Mouse (Mus musculus) hindbrain, postnatal 0 days (tissue): ENCODE results near the gene Abcb8. TPM values are rescaled to one million over a fixed set of nuclear protein-coding genes. Genes with fewer than 3 reads are reported as not detected.

Source experiments
- ATAC-seq: fragments of 200-750 bp; cut with Nextera tagmentation; 2 replicates; pipeline ENCODE4 v1.8.0; 2017; ENCODE audit warnings: mild to moderate bottlenecking, moderate TSS enrichment, moderate library complexity
- DNase-seq: peaks from one replicate; pipeline ENCODE4 v3.0.0-alpha.2; 2015; ENCODE audit warnings: low spot score
- H3K27ac ChIP-seq: fragments of 300-500 bp; sonication (generic); 2 replicates; pipeline ENCODE4 v1.5.1; 2014; ENCODE audit warnings: mild to moderate bottlenecking
- H3K27me3 ChIP-seq: fragments of 300-500 bp; sonication (generic); 2 replicates; pipeline ENCODE4 v1.6.1; 2014; ENCODE audit warnings: low read length, mixed read lengths; ENCODE audit not compliant: insufficient read depth
- H3K36me3 ChIP-seq: fragments of 300-500 bp; sonication (generic); 2 replicates; pipeline ENCODE4 v1.6.1; 2014; ENCODE audit warnings: low read length, mixed read lengths; ENCODE audit not compliant: insufficient read depth
- H3K4me1 ChIP-seq: fragments of 300-500 bp; sonication (generic); 2 replicates; pipeline ENCODE4 v1.6.1; 2014; ENCODE audit warnings: antibody characterized with exemption, low read length, mixed read lengths; ENCODE audit not compliant: insufficient read depth
- H3K4me2 ChIP-seq: fragments of 300-500 bp; sonication (generic); 2 replicates; pipeline ENCODE4 v1.6.1; 2014; ENCODE audit warnings: low read depth, mild to moderate bottlenecking, low read length, moderate library complexity, mixed read lengths
- H3K4me3 ChIP-seq: fragments of 300-500 bp; sonication (generic); 2 replicates; pipeline ENCODE4 v1.5.1; 2014; ENCODE audit warnings: low read length
- H3K9ac ChIP-seq: fragments of 300-500 bp; sonication (generic); replicated peaks from 2 replicates; pipeline ENCODE4 v1.6.1; 2014; ENCODE audit warnings: mild to moderate bottlenecking, low read length, moderate library complexity, mixed read lengths
- H3K9me3 ChIP-seq: fragments of 300-500 bp; sonication (generic); 2 replicates; pipeline ENCODE4 v1.6.1; 2016; ENCODE audit warnings: low read length, mixed read lengths
- CTCF ChIP-seq: IDR thresholded peaks from 2 replicates; pipeline ENCODE4 v1.5.1; 2016; ENCODE audit warnings: antibody characterized with exemption, control low read depth, low read depth
- WGBS: fragments of 180-500 bp; shearing (Covaris S2); extraction: QIAGEN DNeasy Blood & Tissue Kit; methylation state at CpG from one replicate; pipeline ENCODE4 v1.1.7; 2014; 5-methylcytosine and 5-hydroxymethylcytosine counted together
- polyA plus RNA-seq: library from polyadenylated mRNA; unstranded; fragments of >200 nt; fragmentation: Nextera tagmentation; extraction: Ambion mirVana; gene quantifications from 2 replicates; pipeline ENCODE4 v1.2.1, GENCODE M21; 2015
- total RNA-seq: library from RNA; depleted of rRNA; stranded (reverse); fragments of >200 nt; gene quantifications from 2 replicates; pipeline ENCODE4 v1.2.3, GENCODE M21; 2014

Gene Abcb8
- total and polyA plus RNA-seq, 2 experiments from 2014 or later = 43.5 to 90.6 TPM

DNA sequence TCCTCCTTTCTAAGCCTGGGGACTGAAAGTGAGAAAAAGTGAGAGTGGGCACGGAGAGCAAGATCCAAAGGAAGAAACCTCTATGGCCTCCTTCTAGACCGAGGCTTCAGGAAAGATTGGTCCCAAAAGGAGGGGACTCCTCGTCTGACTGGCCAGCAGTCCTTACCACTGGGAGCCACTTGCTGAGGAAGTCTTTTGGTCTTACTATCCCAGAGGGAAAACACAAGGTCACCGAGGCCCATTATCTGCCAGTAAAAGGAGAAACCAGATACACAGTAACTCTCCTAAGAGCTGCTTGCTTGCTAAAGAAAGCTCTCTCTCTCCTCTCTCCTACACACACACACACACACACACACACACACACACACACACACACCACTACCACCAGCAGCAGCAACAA is 40.1 kb upstream of the Abcb8 start:
- no peaks in the 10 kb centered on the region for H3K36me3 ChIP-seq
- DNase-seq (no peak), ATAC-seq (no peak)
- no peaks in the 10 kb centered on the region for H3K9me3 ChIP-seq
- peaks cover 27% of the 10 kb centered on the region for H3K4me1 ChIP-seq
- no peak overlapping the region for H3K4me2 ChIP-seq
- WGBS = 34% methylated on average over 4 of the region's 4 CpGs
- H3K9ac ChIP-seq = no peak overlapping the region
- TF ChIP-seq CTCF = no peak
- no peaks in the 10 kb centered on the region for H3K27me3 ChIP-seq
- no peak overlapping the region for H3K4me3 ChIP-seq
- H3K27ac ChIP-seq = peak overlapping the region; percentile 76; the same call in 1 of the 2 replicates

DNA sequence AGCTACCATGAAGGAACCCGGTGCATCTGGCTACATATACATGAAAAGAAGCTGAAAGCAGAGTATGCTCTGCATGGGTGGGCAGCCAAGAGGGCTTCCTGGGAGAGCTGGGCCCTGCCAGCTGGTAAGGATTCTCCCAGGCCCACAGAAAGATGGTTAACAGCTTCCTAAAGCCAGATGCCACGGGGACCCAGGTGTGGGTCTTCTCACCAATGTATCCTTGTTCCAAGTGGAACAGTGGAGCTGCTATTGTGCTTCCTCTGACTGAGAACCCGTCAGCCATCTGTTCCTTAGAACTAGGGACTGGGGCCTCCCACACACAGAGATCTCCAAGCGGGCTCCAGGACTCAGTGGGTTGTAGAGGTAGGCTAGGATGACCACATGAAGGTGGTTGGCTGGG is 36.7 kb upstream of the Abcb8 start:
- no peaks in the 10 kb centered on the region for H3K9me3 ChIP-seq
- H3K4me2 ChIP-seq = no peak overlapping the region
- H3K9ac ChIP-seq = no peak overlapping the region
- 42% methylated on average over 4 of the region's 4 CpGs for WGBS
- ATAC-seq (no peak), DNase-seq (no peak)
- H3K4me3 ChIP-seq = no peak overlapping the region
- H3K4me1 ChIP-seq = peaks cover 9% of the 10 kb centered on the region; the same call in 1 of the 2 replicates
- no peak for TF ChIP-seq CTCF
- H3K36me3 ChIP-seq = no peaks in the 10 kb centered on the region
- H3K27ac ChIP-seq = no peak overlapping the region
- H3K27me3 ChIP-seq = no peaks in the 10 kb centered on the region

DNA sequence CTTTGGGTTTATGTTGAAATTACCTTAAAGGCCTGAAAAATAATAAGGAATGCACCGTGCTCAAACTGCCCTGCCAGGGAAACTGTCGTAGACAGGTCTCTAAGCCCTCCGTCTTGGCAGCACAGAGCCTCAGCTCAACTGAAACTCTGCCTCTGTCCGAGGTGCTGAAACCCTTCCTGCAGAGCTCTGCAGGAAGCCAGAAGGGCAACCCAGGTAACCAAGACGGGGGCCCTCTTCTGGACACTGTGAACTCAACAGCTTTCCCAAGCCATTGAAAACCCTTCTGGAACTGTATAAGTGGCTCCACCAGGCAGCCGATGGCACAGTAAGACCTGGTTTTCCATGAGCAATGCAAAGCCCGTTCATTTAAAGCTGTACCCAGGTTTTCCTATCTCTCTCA is 36.0 kb upstream of the Abcb8 start:
- Histone ChIP-seq H3K36me3 (no peaks in the 10 kb centered on the region), H3K4me3 (no peak overlapping the region), H3K9ac (no peak overlapping the region), H3K4me1 (peaks cover 6% of the 10 kb centered on the region; the same call in 1 of the 2 replicates), H3K27me3 (no peaks in the 10 kb centered on the region), H3K9me3 (no peaks in the 10 kb centered on the region), H3K27ac (no peak overlapping the region), H3K4me2 (no peak overlapping the region)
- ATAC-seq (0 out of 2 replicates have a peak, but pooled peaks have one; percentile 13), DNase-seq (peak; percentile 85)
- 19% methylated on average over 7 of the region's 7 CpGs for WGBS
- TF ChIP-seq CTCF = peak; percentile 69

DNA sequence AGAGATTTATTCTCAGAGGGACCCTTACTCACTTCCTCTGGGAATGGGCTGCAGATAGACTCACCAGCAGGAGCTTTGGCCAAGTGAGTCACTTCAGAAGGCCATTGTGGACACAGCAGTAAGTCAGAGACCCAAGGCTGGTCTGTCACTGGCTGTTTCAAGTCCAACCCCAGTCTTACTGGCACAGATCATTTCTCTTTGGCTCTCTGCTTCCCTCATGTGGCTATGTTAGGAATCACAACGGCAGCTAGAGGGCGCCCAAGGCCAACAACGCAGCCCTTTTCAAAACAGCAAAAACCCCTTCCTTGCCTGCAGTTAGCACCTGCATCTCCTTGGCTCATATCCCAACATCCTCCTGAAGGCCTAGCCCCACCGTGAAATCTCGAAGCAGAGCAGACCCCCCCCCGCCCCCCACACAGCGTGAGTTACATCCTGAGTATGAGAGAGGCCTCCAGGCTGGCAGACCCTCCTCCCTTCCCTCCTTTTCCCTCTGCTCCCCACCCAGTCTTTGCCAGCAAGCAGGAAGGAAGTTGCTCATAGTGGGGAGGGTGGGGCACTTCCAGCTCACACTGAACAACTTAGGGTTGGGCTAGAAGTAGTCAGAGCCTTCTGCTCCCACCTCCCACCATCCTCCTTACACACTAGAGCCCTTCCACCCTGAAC is 32.5 kb upstream of the Abcb8 start:
- no peak overlapping the region for H3K27ac ChIP-seq
- H3K4me3 ChIP-seq = no peak overlapping the region
- WGBS = 0% methylated on average over 7 of the region's 7 CpGs
- no peaks in the 10 kb centered on the region for H3K4me1 ChIP-seq
- no peaks in the 10 kb centered on the region for H3K36me3 ChIP-seq
- no peaks in the 10 kb centered on the region for H3K27me3 ChIP-seq
- H3K9me3 ChIP-seq = no peaks in the 10 kb centered on the region
- DNase-seq (peak; percentile 89), ATAC-seq (peak; percentile 73)
- TF ChIP-seq CTCF = peak; percentile 99
- no peak overlapping the region for H3K4me2 ChIP-seq
- H3K9ac ChIP-seq = no peak overlapping the region

DNA sequence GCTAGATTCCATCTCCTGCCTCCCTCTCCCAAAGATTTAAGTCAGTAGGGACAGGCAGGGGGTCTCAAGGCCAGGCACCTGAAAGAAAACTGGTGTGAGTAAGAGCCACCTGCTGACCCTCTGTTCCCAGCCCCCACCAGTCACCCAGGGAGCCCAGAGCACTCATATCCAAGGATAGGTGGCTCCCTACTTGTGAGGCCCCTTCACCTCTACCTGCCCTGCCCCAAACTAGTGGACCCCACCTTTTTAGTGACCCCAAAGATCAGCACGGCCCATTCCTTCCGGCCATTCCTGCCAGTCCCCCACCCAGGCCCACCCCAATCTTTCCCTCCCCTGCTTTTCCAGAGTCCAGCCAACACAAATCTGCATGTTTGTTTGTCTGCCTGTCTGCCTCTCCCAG is 30.0 kb upstream of the Abcb8 start:
- ATAC-seq = no peak
- TF ChIP-seq CTCF = no peak
- H3K4me3 ChIP-seq = no peak overlapping the region
- no peak overlapping the region for H3K27ac ChIP-seq
- H3K9me3 ChIP-seq = no peaks in the 10 kb centered on the region
- H3K4me1 ChIP-seq = no peaks in the 10 kb centered on the region
- H3K27me3 ChIP-seq = no peaks in the 10 kb centered on the region
- no peaks in the 10 kb centered on the region for H3K36me3 ChIP-seq
- DNase-seq = no peak
- no peak overlapping the region for H3K9ac ChIP-seq
- no peak overlapping the region for H3K4me2 ChIP-seq
- 87% methylated on average over 2 of the region's 2 CpGs for WGBS

DNA sequence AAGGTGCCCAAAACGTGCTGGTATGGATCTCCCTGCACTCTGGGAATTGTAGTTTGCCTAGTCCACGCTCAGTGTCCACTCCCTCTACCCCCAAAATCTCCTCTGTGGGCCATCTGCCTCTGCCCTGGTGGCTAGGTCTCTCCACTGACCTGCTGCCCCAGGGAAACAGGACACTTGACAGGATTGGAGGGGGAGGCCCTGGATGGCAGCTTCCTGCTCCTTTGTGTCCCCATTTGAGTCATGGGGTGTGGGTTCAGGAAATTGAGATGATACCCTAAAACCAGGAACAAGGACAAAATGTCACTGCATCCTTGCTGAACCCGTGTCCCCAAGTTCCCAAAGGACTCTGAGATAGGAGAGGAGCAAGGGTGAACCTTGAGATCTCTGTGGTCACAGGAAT is 29.4 kb upstream of the Abcb8 start:
- H3K27ac ChIP-seq = no peak overlapping the region
- ATAC-seq (no peak), DNase-seq (no peak)
- no peak for TF ChIP-seq CTCF
- no peak overlapping the region for H3K4me3 ChIP-seq
- no peaks in the 10 kb centered on the region for H3K4me1 ChIP-seq
- H3K9ac ChIP-seq = no peak overlapping the region
- 67% methylated on average over 3 of the region's 3 CpGs for WGBS
- no peak overlapping the region for H3K4me2 ChIP-seq
- H3K27me3 ChIP-seq = no peaks in the 10 kb centered on the region
- H3K36me3 ChIP-seq = no peaks in the 10 kb centered on the region
- H3K9me3 ChIP-seq = no peaks in the 10 kb centered on the region

DNA sequence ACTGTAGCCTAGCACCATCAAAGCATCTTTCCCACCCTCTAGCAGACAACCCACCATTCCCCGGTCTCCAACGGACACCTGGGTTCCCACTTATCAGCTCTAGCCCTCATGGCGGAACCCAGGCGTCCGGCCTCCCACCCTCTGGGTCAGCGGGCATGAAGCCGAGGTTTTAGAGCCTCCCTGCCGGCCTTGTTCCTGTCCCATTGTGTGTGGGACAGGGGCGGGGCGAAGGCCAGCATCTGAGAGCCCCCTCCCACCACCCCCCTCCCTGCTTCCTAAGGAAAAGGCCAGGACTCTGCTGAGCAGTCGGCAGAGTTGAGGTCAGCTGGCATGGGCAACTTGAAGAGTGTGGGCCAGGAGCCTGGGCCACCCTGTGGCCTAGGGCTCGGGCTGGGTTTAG is 29.0 kb upstream of the Abcb8 start, which contains the start of gene Nos3:
Gene Nos3 (plus strand): TSS at position 303 of the 400 bp plus-strand sequence.
- H3K9me3 ChIP-seq = no peaks in the 10 kb centered on the region
- no peak for DNase-seq
- 28% methylated on average over 12 of the region's 12 CpGs for WGBS
- TF ChIP-seq CTCF = no peak
- no peaks in the 10 kb centered on the region for H3K27me3 ChIP-seq
- no peaks in the 10 kb centered on the region for H3K4me1 ChIP-seq
- H3K27ac ChIP-seq = no peak within 1 kb of the TSS
- H3K9ac ChIP-seq = no peak within 1 kb of the TSS
- no peak for ATAC-seq
- H3K4me2 ChIP-seq = 0 out of 2 replicates have a peak within 1 kb of the TSS, but pooled peaks have one; percentile 10
- H3K4me3 ChIP-seq = 0 out of 2 replicates have a peak within 1 kb of the TSS, but pooled peaks have one; percentile 7
- H3K36me3 ChIP-seq = no peaks in the 10 kb centered on the region
